18 mouse cellular contexts compared by ENCODE assay signal in genomic region chr3:16723631-16724030, GRCm38 (mm10).
DNase-seq lines count a peak whose midpoint lies in the region.
"Had no signal": no experiment of that assay in that cellular context is flagged by ENCODE, and none has a peak within 500 bp of the region (broad histone marks: within the 10 kb centered on the region; RNA-seq: fewer than 3 reads in every experiment).

No protein-coding gene starts in this region.

- peak; percentile 5 for DNase-seq in kidney, adult 11 months
- DNase-seq in kidney, postnatal 14 days, result no peak
- peak; percentile 9 to 13 for DNase-seq in kidney, adult 8-10 months
- no peak for DNase-seq in kidney, postnatal 10 days
- DNase-seq in ES-CJ7 (ENCODE audit: low read depth, low spot score) (peak; percentile 64), R1 (ENCODE audit: low read depth, low spot score) (peak; percentile 89)
- DNase-seq in ovary, postnatal 14 days (ENCODE audit: low spot score), result no peak
- no peak for DNase-seq in frontal cortex, postnatal 14 days (ENCODE audit: low spot score in 2 of 2)
- DNase-seq: adrenal gland, adult 8-10 months; adrenal gland, postnatal 14 days; adrenal gland, postnatal 36 days; B cell, adult 2 months; cerebellum, adult 11-12 months; cerebellum, adult 2 months; cerebellum, adult 9-10 months; cerebellum, postnatal 10 days; cerebellum, postnatal 36 days; embryo, embryonic 11 days had no signal

Comparison
In these comparisons a context has a peak if more than half of its experiments do, and no peak if none do; other contexts are left out.
1. DNase-seq: peak in kidney, adult 11 months (single experiment), kidney, adult 8-10 months (2 of 2), ES-CJ7 (single experiment) and R1 (single experiment); none in kidney, postnatal 14 days (single experiment), kidney, postnatal 10 days (single experiment), ovary, postnatal 14 days (single experiment) and frontal cortex, postnatal 14 days (0 of 2).